Mouse (Mus musculus): ENCODE measurements around the gene Rassf8. TPM values are rescaled to one million over a fixed set of nuclear protein-coding genes. Genes with fewer than 3 reads are reported as not detected.

The Rassf8 gene
- total RNA-seq, 2 experiments from 2014 or later, result 25.5 to 42.7 TPM

- Histone ChIP-seq H3K27ac (no peak overlapping the region), H3K4me3 (no peak overlapping the region)
- DNase-seq, result no peak
- TF ChIP-seq CTCF (IDR thresholded peaks at IDR 0.05), result no peak
- intact Hi-C loops (cut with DNase I), result no loop called here
These were observed 75.7 kb downstream of the Rassf8 start for GRCm38 (mm10) chr6:145822218-145822617.

DNA sequence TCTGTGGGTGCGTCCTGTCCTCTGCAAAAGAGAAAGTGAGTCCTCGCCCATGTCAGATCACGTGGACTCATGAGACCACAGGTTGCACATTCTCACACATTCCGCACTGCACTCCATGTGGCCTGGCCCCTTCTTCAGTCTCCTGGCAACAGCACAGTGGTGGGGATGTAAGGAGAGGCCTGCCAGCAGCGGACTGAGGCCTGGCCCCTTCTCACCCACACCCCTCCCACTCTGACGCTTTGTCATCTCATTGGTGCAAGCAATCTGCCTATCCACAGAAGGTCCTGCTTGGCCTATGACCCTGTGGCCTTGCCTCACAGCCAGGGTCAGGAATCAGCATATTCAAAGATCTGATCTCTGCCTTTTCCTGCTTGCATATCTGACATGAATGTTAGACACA is 76.6 kb downstream of the Rassf8 start:
- H3K4me3 ChIP-seq, result no peak overlapping the region
- no peak overlapping the region for H3K27ac ChIP-seq
- intact Hi-C loops (cut with DNase I), result no loop called here
- DNase-seq, result no peak
- TF ChIP-seq CTCF (IDR thresholded peaks at IDR 0.05), result no peak

GRCm38 (mm10) chr6:145823588-145824234 is 77.2 kb downstream of the Rassf8 start:
- peak; percentile 64 for TF ChIP-seq CTCF (IDR thresholded peaks at IDR 0.05)
- H3K27ac ChIP-seq, result no peak overlapping the region
- intact Hi-C loops (cut with DNase I), result loop anchor here (2.0 kb wide), 1 partner anchor 407 kb away; no protein-coding TSS in a partner anchor
- no peak overlapping the region for H3K4me3 ChIP-seq
- DNase-seq, result no peak

GRCm38 (mm10) chr6:145826305-145826704 is 79.8 kb downstream of the Rassf8 start:
- intact Hi-C loops (cut with DNase I), result no loop called here

GRCm38 (mm10) chr6:145829062-145829835 is 82.7 kb downstream of the Rassf8 start:
- Histone ChIP-seq H3K4me3 (no peak overlapping the region), H3K27ac (no peak overlapping the region)
- DNase-seq, result no peak
- intact Hi-C loops (cut with DNase I), result no loop called here
- no peak for TF ChIP-seq CTCF (IDR thresholded peaks at IDR 0.05)

More at GRCm38 (mm10) chr6:145826305-145826704, 79.8 kb downstream of the Rassf8 start:
- TF ChIP-seq CTCF (IDR thresholded peaks at IDR 0.05), result no peak
- DNase-seq, result no peak
- Histone ChIP-seq H3K27ac (no peak overlapping the region), H3K4me3 (no peak overlapping the region)

DNA sequence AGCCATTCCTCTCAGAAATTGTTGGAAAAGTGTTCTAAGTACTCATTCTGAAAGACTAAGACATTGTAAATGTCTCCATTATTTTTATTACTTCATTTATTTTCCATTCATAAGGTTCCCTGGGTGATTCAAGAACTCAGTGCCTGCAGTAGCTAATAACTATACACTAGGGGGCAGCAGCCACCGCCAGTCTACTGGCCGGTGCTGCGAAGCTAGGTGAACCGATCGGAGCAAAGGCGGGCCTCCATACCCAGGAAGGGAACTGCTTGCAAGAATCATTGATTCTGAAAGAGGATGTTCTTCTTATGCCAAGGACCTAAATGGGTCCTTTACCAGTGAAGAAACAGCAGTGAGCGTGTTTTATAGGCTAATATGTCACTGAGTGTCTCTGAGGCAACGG is 83.6 kb downstream of the Rassf8 start:
- Histone ChIP-seq H3K4me3 (peak overlapping the region; percentile 44), H3K27ac (peak overlapping the region; percentile 64)
- TF ChIP-seq CTCF (IDR thresholded peaks at IDR 0.05), result peak; percentile 99
- intact Hi-C loops (cut with DNase I), result loop anchor here (1.0 to 10.0 kb wide), 4 partner anchors 333 to 575 kb away; no protein-coding TSS in a partner anchor
- DNase-seq, result peak; percentile 83

DNA sequence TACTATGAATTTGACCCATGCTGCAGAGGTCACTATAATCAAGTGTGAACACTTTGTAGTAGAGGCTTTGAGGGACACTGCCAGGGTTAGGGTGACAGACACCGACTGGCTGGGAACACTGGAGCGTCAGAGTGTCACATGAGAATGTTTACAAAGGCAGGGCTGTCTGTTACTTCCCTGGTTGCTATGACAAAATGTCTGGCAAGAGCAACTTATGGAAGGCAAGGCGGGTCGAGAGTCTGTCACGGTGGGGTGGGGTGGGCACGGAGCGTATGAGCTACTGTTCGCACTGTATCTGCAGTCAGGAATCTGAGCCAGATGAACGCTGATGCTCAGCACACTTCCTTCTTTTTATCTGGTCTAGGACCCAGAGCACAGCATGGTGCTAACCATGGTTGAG is 84.1 kb downstream of the Rassf8 start:
- intact Hi-C loops (cut with DNase I), result loop anchor here (1.0 to 10.0 kb wide), 4 partner anchors 332 to 574 kb away; no protein-coding TSS in a partner anchor
- no peak for TF ChIP-seq CTCF (IDR thresholded peaks at IDR 0.05)
- DNase-seq, result peak; percentile 32
- peak overlapping the region; percentile 18; the same call in 1 of the 2 replicates for H3K4me3 ChIP-seq
- H3K27ac ChIP-seq, result peak overlapping the region; percentile 64

DNA sequence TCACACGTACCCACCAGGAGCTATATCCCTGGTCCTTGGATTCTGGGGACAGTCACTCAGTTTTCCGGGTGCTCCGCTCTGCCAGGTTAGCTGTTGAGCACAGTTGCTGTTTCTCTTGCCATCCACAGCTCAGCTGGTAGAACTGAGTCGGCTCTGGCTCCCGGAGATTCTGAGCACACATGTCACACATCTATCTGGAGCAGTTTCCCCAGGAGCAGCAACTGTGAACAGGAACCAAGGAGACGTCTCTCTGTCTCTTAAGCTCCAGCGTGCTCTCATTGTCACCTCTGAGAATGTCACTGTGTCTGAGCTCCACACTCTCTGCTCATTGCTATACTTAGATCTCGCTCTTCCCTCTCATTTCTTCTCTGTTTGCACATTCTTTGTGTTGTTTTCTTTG is 86.4 kb downstream of the Rassf8 start:
- intact Hi-C loops (cut with DNase I), result loop anchor here (5.0 to 10.0 kb wide), 2 partner anchors 509 to 572 kb away; no protein-coding TSS in a partner anchor
- TF ChIP-seq CTCF (IDR thresholded peaks at IDR 0.05), result no peak
- peak; percentile 16 for DNase-seq
- Histone ChIP-seq H3K4me3 (no peak overlapping the region), H3K27ac (0 out of 2 replicates have a peak overlapping the region, but pooled peaks have one; percentile 4)

- no peak overlapping the region for H3K4me3 ChIP-seq
- DNase-seq, result no peak
- intact Hi-C loops (cut with DNase I), result loop anchor here (10.0 kb wide), 1 partner anchor 569 kb away; no protein-coding TSS in a partner anchor
- H3K27ac ChIP-seq, result no peak overlapping the region
- no peak for TF ChIP-seq CTCF (IDR thresholded peaks at IDR 0.05)
These were observed 88.8 kb downstream of the Rassf8 start for GRCm38 (mm10) chr6:145835359-145835758.

- H3K4me3 ChIP-seq, result no peak overlapping the region
- no peak overlapping the region for H3K27ac ChIP-seq
- DNase-seq, result no peak
- intact Hi-C loops (cut with DNase I), result no loop called here
- no peak for TF ChIP-seq CTCF (IDR thresholded peaks at IDR 0.05)
These were observed 99.1 kb downstream of the Rassf8 start for GRCm38 (mm10) chr6:145845611-145846010.

- Histone ChIP-seq H3K4me3 (no peak overlapping the region), H3K27ac (no peak overlapping the region)
- TF ChIP-seq CTCF (IDR thresholded peaks at IDR 0.05), result no peak
- no peak for DNase-seq
- intact Hi-C loops (cut with DNase I), result no loop called here
These were observed 99.5 kb downstream of the Rassf8 start for GRCm38 (mm10) chr6:145846076-145846475.

GRCm38 (mm10) chr6:145846948-145847347 is 100.4 kb downstream of the Rassf8 start:
- TF ChIP-seq CTCF (IDR thresholded peaks at IDR 0.05), result no peak
- DNase-seq, result no peak
- Histone ChIP-seq H3K4me3 (no peak overlapping the region), H3K27ac (no peak overlapping the region)
- intact Hi-C loops (cut with DNase I), result no loop called here

- no peak for DNase-seq
- intact Hi-C loops (cut with DNase I), result no loop called here
- no peak overlapping the region for H3K4me3 ChIP-seq
These were observed 101.1 kb downstream of the Rassf8 start for GRCm38 (mm10) chr6:145847661-145848060.

More at GRCm38 (mm10) chr6:145847661-145848060, 101.1 kb downstream of the Rassf8 start:
- TF ChIP-seq CTCF (IDR thresholded peaks at IDR 0.05), result no peak
- no peak overlapping the region for H3K27ac ChIP-seq

All from gastrocnemius, adult 2 months (tissue).